14 mouse cellular contexts compared by ENCODE assay signal in genomic region chr11:118240388-118240787, GRCm38 (mm10). TPM values are rescaled to one million over a fixed set of nuclear protein-coding genes. Genes with fewer than 3 reads are reported as not detected.
DNase-seq lines count a peak whose midpoint lies in the region; ATAC-seq and TF ChIP-seq lines count a peak whose summit lies in the region.
"Had no signal": no experiment of that assay in that cellular context is flagged by ENCODE, and none has a peak within 500 bp of the region (broad histone marks: within the 10 kb centered on the region; RNA-seq: fewer than 3 reads in every experiment).

No protein-coding gene starts in this region.

- 0 out of 2 replicates have a peak overlapping the region, but pooled peaks have one; percentile 6 for H3K9ac ChIP-seq in intestine, embryonic 16.5 days (ENCODE audit: low read depth, low read length)
- no peak overlapping the region; the same call in 1 of the 2 replicates for H3K9ac ChIP-seq in intestine, postnatal 0 days (ENCODE audit: low read depth, low read length)
- peak overlapping the region; percentile 0; the same call in 1 of the 2 replicates for H3K9ac ChIP-seq in CH12.LX (ENCODE audit: insufficient read depth, low read depth)
- H3K9ac ChIP-seq: liver, embryonic 15.5 days had no signal

- dilution Hi-C loops in CH12.LX (cut with MboI; ENCODE audit: extremely low pct_ligation_motif_present, extremely low pct_unique_long_range_greater_than_20kb, low sequenced_read_pairs), result no loop called here

- no peaks in the 10 kb centered on the region for H3K27me3 ChIP-seq in intestine, embryonic 16.5 days (replicated peaks; ENCODE audit: control insufficient read depth, insufficient read depth, low read length)
- H3K27me3 ChIP-seq in intestine, postnatal 0 days (replicated peaks; ENCODE audit: control insufficient read depth, insufficient read depth, low read length), result no peaks in the 10 kb centered on the region
- no peaks in the 10 kb centered on the region for H3K27me3 ChIP-seq in CH12.LX (replicated peaks)
- H3K27me3 ChIP-seq: liver, embryonic 15.5 days had no signal

- intact Hi-C loops in gastrocnemius, adult 2 months (cut with DNase I), result no loop called here

- TF ChIP-seq RAD21 in CH12.LX (IDR thresholded peaks at IDR 0.05; ENCODE audit: low read depth, low read length), result no peak

- no peak; the same call in 1 of the 2 replicates for TF ChIP-seq EP300 in CH12.LX (IDR thresholded peaks at IDR 0.05; ENCODE audit: low read length)

- H3K4me3 ChIP-seq in gastrocnemius, adult 2 months, result no peak overlapping the region
- no peak overlapping the region for H3K4me3 ChIP-seq in intestine, embryonic 16.5 days (ENCODE audit: low read length)
- no peak overlapping the region for H3K4me3 ChIP-seq in intestine, postnatal 0 days (ENCODE audit: low read depth, low read length)
- H3K4me3 ChIP-seq in CH12.LX (replicated peaks in 1 of 3; ENCODE audit: low read depth in 2 of 3, low read length in 2 of 3, poor library complexity in 1 of 3), result peak overlapping the region in 1 of 3 experiments; percentile 8
- H3K4me3 ChIP-seq: left cerebral cortex, adult 2 months; liver, embryonic 15.5 days had no signal

- TF ChIP-seq POLR2A in CH12.LX (IDR thresholded peaks at IDR 0.05; ENCODE audit: low read depth, low read length), result no peak

- in situ Hi-C loops in CH12.LX (cut with MboI; ENCODE audit: low pct_ligation_motif_present, low pct_unique_long_range_greater_than_20kb, low sequenced_read_pairs), result no loop called here

- peaks cover 26% of the 10 kb centered on the region for H3K79me2 ChIP-seq in CH12.LX (replicated peaks; ENCODE audit: control insufficient read depth, extremely low read depth, insufficient read depth, poor library complexity, severe bottlenecking)

- DNase-seq in gastrocnemius, adult 2 months, result no peak
- DNase-seq in gastrocnemius, postnatal 25 days, result no peak
- peak; percentile 48 for DNase-seq in CH12.LX (ENCODE audit: extremely low read depth)
- DNase-seq in right cerebral cortex, postnatal 4 days, result no peak
- DNase-seq in cerebellum, adult 9-10 months, result no peak
- DNase-seq: cerebellum, adult 11-12 months; gastrocnemius, postnatal 36 days; retina, postnatal 1 day had no signal

- no peak for ATAC-seq in intestine, embryonic 16.5 days
- ATAC-seq in intestine, postnatal 0 days, result no peak
- peak; percentile 30 for ATAC-seq in inflammation-experienced regulatory T-cells, adult 6 months
- ATAC-seq: forebrain, embryonic 16.5 days had no signal

- TF ChIP-seq CTCF in gastrocnemius, adult 2 months (IDR thresholded peaks at IDR 0.05), result no peak
- no peak for TF ChIP-seq CTCF in intestine, postnatal 0 days (IDR thresholded peaks at IDR 0.05; ENCODE audit: low read depth)
- no peak for TF ChIP-seq CTCF in CH12.LX (conservative IDR thresholded peaks at IDR 0.05 in 1 of 2, IDR thresholded peaks at IDR 0.05 in 1 of 2; ENCODE audit: low read depth in 2 of 2, low read length in 2 of 2)

- H3K4me2 ChIP-seq in intestine, embryonic 16.5 days (ENCODE audit: low read depth, low read length), result no peak overlapping the region
- no peak overlapping the region for H3K4me2 ChIP-seq in intestine, postnatal 0 days (replicated peaks; ENCODE audit: low read depth)
- peak overlapping the region; percentile 7 for H3K4me2 ChIP-seq in CH12.LX (ENCODE audit: insufficient read depth, low read depth, poor library complexity, severe bottlenecking)
- H3K4me2 ChIP-seq: liver, embryonic 15.5 days had no signal

- WGBS in intestine, embryonic 16.5 days, result 68% methylated on average over 4 of the region's 4 CpGs
- WGBS in intestine, postnatal 0 days, result 57% methylated on average over 4 of the region's 4 CpGs

- peak overlapping the region; percentile 87 for H3K27ac ChIP-seq in gastrocnemius, adult 2 months
- H3K27ac ChIP-seq in intestine, embryonic 16.5 days (ENCODE audit: low read length), result no peak overlapping the region
- H3K27ac ChIP-seq in intestine, postnatal 0 days (ENCODE audit: low read depth, low read length), result no peak overlapping the region
- peak overlapping the region; percentile 27; the same call in 1 of the 2 replicates for H3K27ac ChIP-seq in CH12.LX (ENCODE audit: insufficient read depth, low read depth)
- H3K27ac ChIP-seq: left cerebral cortex, adult 2 months; liver, embryonic 15.5 days had no signal

- H3K4me1 ChIP-seq in intestine, embryonic 16.5 days (ENCODE audit: control insufficient read depth, insufficient read depth, low read length), result peaks cover 43% of the 10 kb centered on the region
- H3K4me1 ChIP-seq in intestine, postnatal 0 days (replicated peaks; ENCODE audit: control insufficient read depth, insufficient read depth, low read length), result peaks cover 12% of the 10 kb centered on the region; the same call in 1 of the 2 replicates
- peaks cover 41 to 96% of the 10 kb centered on the region in 2 experiments for H3K4me1 ChIP-seq in CH12.LX (ENCODE audit: control insufficient read depth in 1 of 2, insufficient read depth in 2 of 2)

- no peaks in the 10 kb centered on the region for H3K36me3 ChIP-seq in intestine, embryonic 16.5 days (ENCODE audit: control insufficient read depth, insufficient read depth, low read length)
- H3K36me3 ChIP-seq in intestine, postnatal 0 days (ENCODE audit: control insufficient read depth, insufficient read depth), result no peaks in the 10 kb centered on the region
- H3K36me3 ChIP-seq in CH12.LX (replicated peaks in 1 of 2; ENCODE audit: control insufficient read depth in 1 of 2, insufficient read depth in 1 of 2, low read length in 1 of 2), result peaks cover 0 to 6% of the 10 kb centered on the region in 2 experiments
- H3K36me3 ChIP-seq: liver, embryonic 15.5 days had no signal

- no peaks in the 10 kb centered on the region for H3K9me3 ChIP-seq in intestine, embryonic 16.5 days (ENCODE audit: control insufficient read depth, low read length)
- H3K9me3 ChIP-seq in intestine, postnatal 0 days (ENCODE audit: control insufficient read depth), result no peaks in the 10 kb centered on the region
- H3K9me3 ChIP-seq in CH12.LX (replicated peaks; ENCODE audit: low read length), result no peaks in the 10 kb centered on the region
- H3K9me3 ChIP-seq: liver, embryonic 15.5 days had no signal

TF ChIP-seq in CH12.LX, 34 proteins besides CTCF, POLR2A, EP300 and RAD21:
- no peak for TF ChIP-seq SMC3 (IDR thresholded peaks at IDR 0.05; ENCODE audit: low read depth, low read length)
- peak; percentile 67 for TF ChIP-seq IRF4 (IDR thresholded peaks at IDR 0.05; ENCODE audit: low read depth, low read length)
- peak; percentile 37; the same call in 1 of the 2 replicates for TF ChIP-seq BHLHE40 (IDR thresholded peaks at IDR 0.05; ENCODE audit: low read depth, low read length)
- no peak for TF ChIP-seq PAX5 (IDR thresholded peaks at IDR 0.05; ENCODE audit: low read length)
- TF ChIP-seq MYC (IDR thresholded peaks at IDR 0.05; ENCODE audit: low read depth, low read length), result no peak
- TF ChIP-seq CHD2 (IDR thresholded peaks at IDR 0.05; ENCODE audit: low read length), result peak; percentile 55; the same call in 1 of the 2 replicates
- 0 out of 2 replicates have a peak, but pooled peaks have one; percentile 23 for TF ChIP-seq CHD1 (IDR thresholded peaks at IDR 0.05; ENCODE audit: low read depth, low read length)
- no peak; the same call in 1 of the 2 replicates for TF ChIP-seq ETS1 (conservative IDR thresholded peaks at IDR 0.05; ENCODE audit: low read depth, low read length)
- TF ChIP-seq MEF2A (IDR thresholded peaks at IDR 0.05; ENCODE audit: borderline replicate concordance, low read depth, low read length), result peak; percentile 55; the same call in 1 of the 2 replicates
- no peak for TF ChIP-seq SIN3A (IDR thresholded peaks at IDR 0.05; ENCODE audit: low read length)
TF ChIP-seq in CH12.LX: peak in this region for 5.

RNA-seq across cellular contexts. Expression of gene Cyth1, which starts 8.0 kb away (rescaled TPM):
- total RNA-seq in gastrocnemius, adult 2 months (2021), result 10 to 100 TPM; 28.6 to 49.6 TPM
- 10 to 100 TPM; 30.0 to 32.3 TPM for total RNA-seq in gastrocnemius, postnatal 25 days (2021)
- polyA plus RNA-seq in intestine, embryonic 16.5 days (2015; fragmentation: Nextera tagmentation; extraction: Ambion mirVana), result 9.6 and 9.8 TPM in 2 replicates
- 9.5 and 10.9 TPM in 2 replicates for polyA plus RNA-seq in intestine, postnatal 0 days (2015; fragmentation: Nextera tagmentation; extraction: Ambion mirVana)
- total RNA-seq in CH12.LX (2012; rRNA removed) (47.8 and 49.7 TPM in 2 replicates), CH12.LX (2014; rRNA removed) (108 and 122 TPM in 2 replicates)
- polyA plus RNA-seq in CH12.LX (2012; ENCODE audit: insufficient read length, low read depth), result 79.7 and 127 TPM in 2 replicates
- 10 to 100 TPM; 33.8 to 51.6 (median 41.7) TPM for polyA plus RNA-seq in inflammation-experienced regulatory T-cells, adult 6 months (2017; shearing (Covaris generic))

RNA-seq across cellular contexts. Expression of gene Usp36, which starts 49.7 kb away (rescaled TPM):
- total RNA-seq in gastrocnemius, adult 2 months (2021), result 10 to 100 TPM; 15.7 to 17.4 TPM
- 10 to 100 TPM; 11.9 to 12.8 TPM for total RNA-seq in gastrocnemius, postnatal 25 days (2021)
- polyA plus RNA-seq in intestine, embryonic 16.5 days (2015; fragmentation: Nextera tagmentation; extraction: Ambion mirVana), result 15.9 TPM in 2 replicates
- polyA plus RNA-seq in intestine, postnatal 0 days (2015; fragmentation: Nextera tagmentation; extraction: Ambion mirVana), result 6.0 and 6.1 TPM in 2 replicates
- total RNA-seq in CH12.LX (2012; rRNA removed) (19.5 and 25.5 TPM in 2 replicates), CH12.LX (2014; rRNA removed) (9.8 and 10.7 TPM in 2 replicates)
- polyA plus RNA-seq in CH12.LX (2012; ENCODE audit: insufficient read length, low read depth), result 38.7 and 42.6 TPM in 2 replicates
- polyA plus RNA-seq in inflammation-experienced regulatory T-cells, adult 6 months (2017; shearing (Covaris generic)), result 10 to 100 TPM; 14.3 to 24.4 (median 22.5) TPM

Comparison
In these comparisons a context has a peak if more than half of its experiments do, and no peak if none do; other contexts are left out.
1. H3K27ac ChIP-seq: peak in gastrocnemius, adult 2 months (single experiment) and CH12.LX (single experiment); none in intestine, embryonic 16.5 days (single experiment) and intestine, postnatal 0 days (single experiment).